Mouse (Mus musculus): ENCODE results near the gene Fdxacb1.

DNA sequence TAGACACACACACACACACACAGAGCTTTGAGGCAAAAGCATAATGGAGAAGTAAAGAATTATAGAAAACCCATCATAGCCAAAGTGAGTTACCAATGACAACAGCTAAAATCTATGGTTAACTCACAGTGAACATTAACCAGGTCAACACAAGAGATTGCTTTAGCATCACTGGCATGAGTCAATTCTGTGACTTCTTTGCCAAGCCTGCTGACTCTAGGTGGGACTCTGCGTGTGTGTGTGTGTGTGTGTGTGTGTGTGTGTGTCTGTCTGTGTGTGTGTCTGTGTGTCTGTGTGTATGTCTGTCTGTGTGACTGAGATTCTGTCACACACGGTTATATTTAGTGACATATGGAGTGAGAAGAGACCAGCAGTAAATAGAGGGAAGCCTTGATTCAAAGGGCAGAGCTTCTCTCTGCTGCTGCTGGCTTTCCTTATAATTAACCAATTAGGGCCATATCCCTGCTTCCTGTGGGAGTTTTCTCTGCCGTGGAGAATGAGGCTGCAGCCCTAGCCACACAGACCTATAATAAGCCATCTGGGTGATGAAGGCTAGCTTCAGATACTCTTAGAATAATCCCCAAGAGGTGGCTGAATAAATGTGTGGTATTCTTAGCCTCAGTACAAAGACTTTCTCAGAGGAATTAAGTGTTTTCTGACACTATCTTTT is 43.2 kb upstream of the Fdxacb1 start:
- TF ChIP-seq TAL1 (IDR thresholded peaks at IDR 0.05; ENCODE audit: low read length), result no peak
- no peak for TF ChIP-seq GATA1 (IDR thresholded peaks at IDR 0.05; ENCODE audit: low read length)

All from erythroblast, embryonic 14.5 days (primary cell).